Mouse (Mus musculus): ENCODE data around the gene Slc35b4. TPM values are rescaled to one million over a fixed set of nuclear protein-coding genes. Genes with fewer than 3 reads are reported as not detected.
A peak's percentile ranks its signal among the peaks of the same experiment; 100 is the strongest.

The Slc35b4 gene
- polyA plus RNA-seq, 1 experiment from 2014 or later: 60.4 TPM

DNA sequence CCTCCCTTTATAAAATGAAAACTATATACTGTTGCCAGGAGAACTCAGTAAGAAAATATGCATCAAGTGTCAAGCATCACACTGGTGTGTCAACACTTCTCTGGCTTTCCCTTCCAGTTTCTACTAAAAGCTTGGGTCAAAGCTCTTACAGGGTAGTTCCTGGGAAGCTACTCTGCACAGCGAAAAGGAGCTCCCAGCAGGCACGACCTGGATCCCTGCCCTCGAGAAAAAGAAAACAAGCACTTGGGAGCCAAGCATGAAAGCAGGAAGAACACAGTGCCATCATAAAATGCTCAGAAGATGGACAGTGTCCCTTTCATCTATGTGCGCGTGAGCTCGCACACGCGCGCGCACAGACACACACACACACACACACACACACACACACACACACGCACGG, 3.7 kb downstream of the Slc35b4 start:
- ATAC-seq (replicated peaks; ENCODE audit: low FRiP score, low read depth) (no peak), DNase-seq (ENCODE audit: low spot score) (no peak)
- Histone ChIP-seq H3K4me1 (replicated peaks; ENCODE audit: insufficient read depth, low read length) (peaks cover 12% of the 10 kb centered on the region), H3K4me3 (replicated peaks; ENCODE audit: low read depth, low read length) (no peak overlapping the region), H3K36me3 (ENCODE audit: insufficient read depth, low read length) (peaks cover 20% of the 10 kb centered on the region; the same call in 1 of the 2 replicates), H3K9ac (ENCODE audit: low read depth, low read length) (no peak overlapping the region), H3K27ac (peak overlapping the region; percentile 76; the same call in 1 of the 2 replicates), H3K9me3 (replicated peaks; ENCODE audit: low read length) (no peaks in the 10 kb centered on the region), H3K4me2 (ENCODE audit: low read length) (no peak overlapping the region; the same call in 1 of the 2 replicates), H3K27me3 (ENCODE audit: insufficient read depth, low read length) (no peaks in the 10 kb centered on the region)
- WGBS: 71% methylated on average over 12 of the region's 12 CpGs
- no peak for TF ChIP-seq CTCF (IDR thresholded peaks at IDR 0.05; ENCODE audit: low read depth)

DNA sequence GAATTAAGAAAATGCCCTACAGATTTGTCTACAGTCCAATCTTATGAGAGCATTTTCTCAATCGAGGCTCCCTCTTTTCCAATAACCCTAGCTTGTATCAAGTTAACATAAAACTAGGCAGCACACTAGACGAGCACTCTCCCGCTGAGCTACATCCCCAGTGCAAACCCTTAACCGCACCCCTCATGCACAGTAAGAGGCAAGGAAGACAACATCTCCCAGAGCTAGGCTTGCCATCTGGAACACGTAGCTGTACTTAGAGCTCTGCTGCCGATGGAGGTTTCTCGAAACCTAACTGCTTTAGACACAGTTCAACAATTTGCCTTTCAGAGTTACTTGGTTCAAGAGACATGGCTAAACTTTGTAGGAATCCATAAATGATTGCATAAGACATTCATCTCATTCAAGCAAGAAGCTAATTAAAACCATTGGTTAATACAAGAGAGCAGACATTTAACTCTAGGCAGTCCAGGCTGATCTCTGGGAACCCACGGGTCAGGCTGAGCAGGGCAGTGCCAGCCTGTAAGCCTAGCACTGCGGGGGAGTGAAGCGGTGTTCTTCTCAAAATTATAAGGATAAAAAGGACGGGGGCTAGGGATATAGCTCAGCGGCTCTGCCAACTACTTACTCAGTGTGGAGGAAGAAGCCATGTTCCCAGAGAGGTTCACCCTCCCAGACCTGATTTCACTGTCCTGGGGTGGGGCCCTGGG, 5.0 kb downstream of the Slc35b4 start:
- H3K4me2 ChIP-seq (ENCODE audit: low read length): peak overlapping the region; percentile 4; the same call in 1 of the 2 replicates
- peaks cover 5% of the 10 kb centered on the region for H3K4me1 ChIP-seq (replicated peaks; ENCODE audit: insufficient read depth, low read length)
- H3K4me3 ChIP-seq (replicated peaks; ENCODE audit: low read depth, low read length): no peak overlapping the region
- DNase-seq (ENCODE audit: low spot score) (no peak), ATAC-seq (replicated peaks; ENCODE audit: low FRiP score, low read depth) (peak; percentile 68)
- H3K27me3 ChIP-seq (ENCODE audit: insufficient read depth, low read length): no peaks in the 10 kb centered on the region
- no peaks in the 10 kb centered on the region for H3K9me3 ChIP-seq (replicated peaks; ENCODE audit: low read length)
- peaks cover 24% of the 10 kb centered on the region for H3K36me3 ChIP-seq (ENCODE audit: insufficient read depth, low read length)
- peak overlapping the region; percentile 76 for H3K27ac ChIP-seq
- WGBS: 53% methylated on average over 12 of the region's 12 CpGs
- H3K9ac ChIP-seq (ENCODE audit: low read depth, low read length): no peak overlapping the region
- no peak for TF ChIP-seq CTCF (IDR thresholded peaks at IDR 0.05; ENCODE audit: low read depth)

DNA sequence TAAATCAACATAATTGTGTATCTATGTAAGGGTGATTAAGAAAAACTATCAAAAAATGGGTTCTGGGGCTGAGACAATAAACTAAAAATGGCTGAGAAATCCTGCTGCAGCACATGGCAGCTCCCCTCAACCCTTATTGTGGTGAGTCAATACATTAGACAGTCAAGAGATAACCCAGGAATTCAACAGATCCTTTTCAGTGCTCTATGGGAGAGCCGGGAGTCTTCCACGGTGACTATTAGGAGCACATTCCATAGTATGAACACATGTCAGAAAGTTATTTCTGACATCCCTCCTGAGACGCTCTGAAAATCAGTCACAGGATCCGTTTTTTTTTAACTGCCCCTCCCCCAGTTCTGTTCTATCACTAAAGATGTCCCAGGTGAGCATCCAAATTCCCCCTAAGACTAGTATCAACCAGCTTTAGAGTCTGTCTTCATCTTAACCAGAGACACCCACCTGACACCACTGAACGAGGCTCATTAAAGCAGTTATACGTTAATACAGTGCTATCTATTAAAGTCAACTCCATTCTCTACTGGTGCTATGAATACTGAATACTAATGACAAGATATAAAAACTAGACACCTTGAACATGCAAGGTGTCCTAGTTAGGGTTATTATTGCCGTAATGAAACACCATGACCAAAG, 5.9 kb downstream of the Slc35b4 start:
- TF ChIP-seq CTCF (IDR thresholded peaks at IDR 0.05; ENCODE audit: low read depth): no peak
- ATAC-seq (replicated peaks; ENCODE audit: low FRiP score, low read depth) (no peak), DNase-seq (ENCODE audit: low spot score) (no peak)
- H3K9me3 ChIP-seq (replicated peaks; ENCODE audit: low read length): no peaks in the 10 kb centered on the region
- H3K27me3 ChIP-seq (ENCODE audit: insufficient read depth, low read length): no peaks in the 10 kb centered on the region
- no peak overlapping the region for H3K4me2 ChIP-seq (ENCODE audit: low read length)
- 72% methylated on average over 7 of the region's 7 CpGs for WGBS
- H3K4me1 ChIP-seq (replicated peaks; ENCODE audit: insufficient read depth, low read length): peaks cover 5% of the 10 kb centered on the region
- H3K9ac ChIP-seq (ENCODE audit: low read depth, low read length): no peak overlapping the region
- H3K36me3 ChIP-seq (ENCODE audit: insufficient read depth, low read length): peaks cover 33% of the 10 kb centered on the region
- peak overlapping the region; percentile 76; the same call in 1 of the 2 replicates for H3K27ac ChIP-seq
- no peak overlapping the region for H3K4me3 ChIP-seq (replicated peaks; ENCODE audit: low read depth, low read length)

DNA sequence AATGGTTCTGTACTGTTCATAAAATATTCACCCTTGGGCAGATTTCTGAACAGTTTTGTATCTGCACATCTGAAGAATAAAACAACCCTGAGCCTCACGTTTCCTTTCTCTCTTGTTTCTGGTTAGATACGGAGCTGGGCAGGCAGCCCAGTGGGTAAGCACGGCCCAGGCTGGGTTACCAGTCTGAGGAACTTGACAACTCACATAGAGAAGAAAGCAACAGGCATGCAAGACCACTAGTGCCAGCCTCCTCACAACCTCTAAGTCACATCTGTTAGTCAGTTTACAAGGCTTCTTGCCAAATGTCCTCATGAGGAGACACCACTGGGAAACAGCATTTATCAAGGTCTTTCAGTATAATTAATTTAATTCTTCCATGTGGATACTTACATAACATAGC, 8.1 kb downstream of the Slc35b4 start:
- no peak overlapping the region for H3K4me2 ChIP-seq (ENCODE audit: low read length)
- DNase-seq (ENCODE audit: low spot score) (no peak), ATAC-seq (replicated peaks; ENCODE audit: low FRiP score, low read depth) (no peak)
- H3K4me1 ChIP-seq (replicated peaks; ENCODE audit: insufficient read depth, low read length): peaks cover 4% of the 10 kb centered on the region; the same call in 1 of the 2 replicates
- peaks cover 47% of the 10 kb centered on the region for H3K36me3 ChIP-seq (ENCODE audit: insufficient read depth, low read length)
- WGBS: 90% methylated on average over 3 of the region's 3 CpGs
- no peak overlapping the region for H3K9ac ChIP-seq (ENCODE audit: low read depth, low read length)
- no peaks in the 10 kb centered on the region for H3K27me3 ChIP-seq (ENCODE audit: insufficient read depth, low read length)
- no peak for TF ChIP-seq CTCF (IDR thresholded peaks at IDR 0.05; ENCODE audit: low read depth)
- H3K4me3 ChIP-seq (replicated peaks; ENCODE audit: low read depth, low read length): no peak overlapping the region
- H3K9me3 ChIP-seq (replicated peaks; ENCODE audit: low read length): no peaks in the 10 kb centered on the region
- H3K27ac ChIP-seq: no peak overlapping the region

DNA sequence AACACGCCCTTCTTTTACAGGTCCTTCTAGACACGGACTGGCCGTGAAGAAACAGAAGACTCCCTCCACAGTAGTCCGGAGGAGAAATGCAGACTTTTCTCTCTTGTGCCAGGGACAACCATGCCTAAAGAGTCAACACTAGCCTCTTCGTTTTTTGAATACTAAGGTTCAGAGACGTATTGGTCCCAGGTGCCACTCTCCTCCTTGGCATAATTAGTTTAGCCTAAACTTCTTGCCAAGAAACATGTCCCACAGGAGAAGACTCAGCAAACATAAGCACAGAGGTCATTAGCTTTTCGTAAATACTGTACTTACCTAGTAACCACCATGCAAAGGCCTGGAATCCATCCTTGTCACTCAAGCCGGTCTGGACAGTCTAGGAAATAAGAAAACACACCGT, 13.9 kb downstream of the Slc35b4 start:
- Histone ChIP-seq H3K27me3 (ENCODE audit: insufficient read depth, low read length) (no peaks in the 10 kb centered on the region), H3K36me3 (ENCODE audit: insufficient read depth, low read length) (peaks cover 55% of the 10 kb centered on the region), H3K4me2 (ENCODE audit: low read length) (no peak overlapping the region), H3K4me3 (replicated peaks; ENCODE audit: low read depth, low read length) (no peak overlapping the region), H3K4me1 (replicated peaks; ENCODE audit: insufficient read depth, low read length) (no peaks in the 10 kb centered on the region), H3K27ac (no peak overlapping the region), H3K9me3 (replicated peaks; ENCODE audit: low read length) (no peaks in the 10 kb centered on the region), H3K9ac (ENCODE audit: low read depth, low read length) (no peak overlapping the region)
- TF ChIP-seq CTCF (IDR thresholded peaks at IDR 0.05; ENCODE audit: low read depth): no peak
- no peak for ATAC-seq (replicated peaks; ENCODE audit: low FRiP score, low read depth)
- no peak for DNase-seq (ENCODE audit: low spot score)
- 88% methylated on average over 9 of the region's 9 CpGs for whole genome bisulfite sequencing

DNA sequence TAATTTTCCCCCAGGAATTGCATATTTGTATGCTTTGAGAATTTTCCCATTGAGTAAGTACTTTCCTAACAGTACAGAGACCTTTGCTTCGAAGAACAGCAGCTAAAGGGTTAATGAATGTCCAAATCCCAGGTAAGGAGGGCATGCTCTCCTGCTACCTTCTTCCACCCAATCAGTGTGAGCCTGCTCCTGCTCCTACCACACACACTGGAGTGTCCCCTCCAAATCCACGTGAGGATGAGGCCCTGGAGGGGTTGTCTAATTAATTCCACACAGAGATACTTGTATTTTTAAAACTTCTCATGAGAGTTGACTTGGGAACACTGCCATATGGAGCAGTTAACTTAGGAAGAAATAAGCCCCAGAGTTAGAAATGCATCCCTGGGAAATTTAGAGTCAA, 14.3 kb downstream of the Slc35b4 start:
- no peak overlapping the region for H3K27ac ChIP-seq
- H3K27me3 ChIP-seq (ENCODE audit: insufficient read depth, low read length): no peaks in the 10 kb centered on the region
- TF ChIP-seq CTCF (IDR thresholded peaks at IDR 0.05; ENCODE audit: low read depth): no peak
- H3K4me2 ChIP-seq (ENCODE audit: low read length): no peak overlapping the region
- DNase-seq (ENCODE audit: low spot score) (no peak), ATAC-seq (replicated peaks; ENCODE audit: low FRiP score, low read depth) (no peak)
- no peaks in the 10 kb centered on the region for H3K4me1 ChIP-seq (replicated peaks; ENCODE audit: insufficient read depth, low read length)
- H3K9me3 ChIP-seq (replicated peaks; ENCODE audit: low read length): no peaks in the 10 kb centered on the region
- H3K4me3 ChIP-seq (replicated peaks; ENCODE audit: low read depth, low read length): no peak overlapping the region
- 66% methylated on average over 2 of the region's 2 CpGs for WGBS
- H3K9ac ChIP-seq (ENCODE audit: low read depth, low read length): no peak overlapping the region
- peaks cover 59% of the 10 kb centered on the region for H3K36me3 ChIP-seq (ENCODE audit: insufficient read depth, low read length)

Data from kidney, postnatal 0 days (tissue).